In the genomic region with DNA sequence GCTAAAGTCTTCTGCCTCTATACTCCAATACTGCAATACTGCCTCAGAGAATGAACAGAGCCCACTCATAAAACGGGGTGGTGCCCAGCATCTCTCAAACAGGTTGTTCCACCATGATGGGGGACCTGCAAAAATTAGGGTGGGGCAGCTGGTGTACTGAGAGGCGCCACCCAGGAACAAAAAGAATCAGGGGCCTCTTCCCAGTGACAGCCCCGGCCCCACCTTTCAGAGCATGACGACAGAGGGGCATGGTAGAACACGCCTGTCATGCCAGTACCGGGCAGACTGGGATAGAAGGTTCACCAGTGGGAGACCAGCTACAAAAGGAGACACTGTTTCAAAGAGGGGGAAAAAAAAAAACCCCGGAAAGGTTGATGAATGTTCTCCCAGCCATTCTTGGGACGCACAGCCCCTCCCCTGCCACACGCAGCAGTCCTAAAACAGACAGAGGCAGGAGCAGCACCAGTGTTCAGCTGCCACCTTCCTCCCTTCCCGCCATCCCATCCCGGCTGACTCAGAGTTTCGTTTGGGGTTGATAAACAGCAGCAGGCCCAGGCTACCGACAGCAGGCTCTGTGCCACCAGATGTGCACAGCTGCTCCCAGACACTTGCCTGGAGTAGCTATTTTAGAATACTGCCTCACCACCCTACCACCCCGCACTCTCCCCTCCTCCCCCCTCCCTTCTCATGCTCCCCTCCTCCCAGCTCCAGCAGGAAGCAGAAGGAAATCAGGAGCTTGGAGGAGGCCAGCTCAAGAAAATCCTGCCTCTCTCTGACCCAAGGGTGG, we compare ENCODE assay signal across 8 mouse cellular contexts. TPM values are rescaled to one million over a fixed set of nuclear protein-coding genes. Genes with fewer than 3 reads are reported as not detected.
DNase-seq lines count a peak whose midpoint lies in the region; ATAC-seq and TF ChIP-seq lines count a peak whose summit lies in the region.

No protein-coding gene starts in this region.

- no peak for DNase-seq in forebrain, embryonic 10.5 days (ENCODE audit: extremely low spot score, low spot score)
- peak; percentile 92 for DNase-seq in brain, adult 2 months (ENCODE audit: low read depth, low spot score)
- DNase-seq in heart, embryonic 10.5 days (ENCODE audit: low spot score) = peak; percentile 92
- DNase-seq in kidney, postnatal 14 days = peak; percentile 82
- no peak for DNase-seq in c-Kit-positive CD71-positive TER-119-positive erythroid progenitor cells, embryonic 14.5 days (ENCODE audit: low spot score)
- DNase-seq in urinary bladder, postnatal 25 days (ENCODE audit: low spot score) = no peak

- no peaks in the 10 kb centered on the region for H3K9me3 ChIP-seq in forebrain, embryonic 16.5 days (ENCODE audit: control insufficient read depth, low read length)
- H3K9me3 ChIP-seq in forebrain, embryonic 10.5 days = no peaks in the 10 kb centered on the region
- H3K9me3 ChIP-seq in heart, embryonic 10.5 days = no peaks in the 10 kb centered on the region

- no peaks in the 10 kb centered on the region for H3K27me3 ChIP-seq in forebrain, embryonic 16.5 days (replicated peaks; ENCODE audit: control insufficient read depth, insufficient read depth, low read length)
- 0 out of 2 replicates have a peak, but pooled peaks cover 3% of the 10 kb centered on the region for H3K27me3 ChIP-seq in forebrain, embryonic 10.5 days (ENCODE audit: poor library complexity, severe bottlenecking)
- no peaks in the 10 kb centered on the region for H3K27me3 ChIP-seq in heart, embryonic 10.5 days (ENCODE audit: insufficient read depth, poor library complexity, severe bottlenecking)

- H3K9ac ChIP-seq in forebrain, embryonic 16.5 days (replicated peaks; ENCODE audit: low read depth, low read length) = no peak overlapping the region

- peak overlapping the region; percentile 16; the same call in 1 of the 2 replicates for H3K27ac ChIP-seq in forebrain, embryonic 16.5 days (ENCODE audit: low read length)
- no peak overlapping the region; the same call in 1 of the 2 replicates for H3K27ac ChIP-seq in forebrain, embryonic 10.5 days
- H3K27ac ChIP-seq in heart, embryonic 10.5 days = peak overlapping the region; percentile 85
- H3K27ac ChIP-seq in olfactory bulb, adult 2 months (ENCODE audit: insufficient read depth, low read depth, low read length) = peak overlapping the region; percentile 95

- H3K4me1 ChIP-seq in forebrain, embryonic 16.5 days (replicated peaks; ENCODE audit: control insufficient read depth, insufficient read depth, low read length) = peaks cover 5% of the 10 kb centered on the region
- H3K4me1 ChIP-seq in forebrain, embryonic 10.5 days = peaks cover 46% of the 10 kb centered on the region
- peaks cover 72% of the 10 kb centered on the region for H3K4me1 ChIP-seq in heart, embryonic 10.5 days
- H3K4me1 ChIP-seq in olfactory bulb, adult 2 months (ENCODE audit: control insufficient read depth, insufficient read depth, low read length) = peaks cover 70% of the 10 kb centered on the region

- H3K4me3 ChIP-seq in forebrain, embryonic 16.5 days (replicated peaks; ENCODE audit: low read length) = no peak overlapping the region
- H3K4me3 ChIP-seq in forebrain, embryonic 10.5 days = no peak overlapping the region
- H3K4me3 ChIP-seq in heart, embryonic 10.5 days = peak overlapping the region; percentile 29
- no peak overlapping the region for H3K4me3 ChIP-seq in olfactory bulb, adult 2 months (ENCODE audit: insufficient read depth, low read depth, low read length)

- ATAC-seq in forebrain, embryonic 16.5 days = no peak

- TF ChIP-seq CTCF in olfactory bulb, adult 2 months (IDR thresholded peaks at IDR 0.05; ENCODE audit: insufficient read depth, low read depth, low read length) = no peak

- no peak overlapping the region for H3K4me2 ChIP-seq in forebrain, embryonic 16.5 days (ENCODE audit: low read length)

- H3K36me3 ChIP-seq in forebrain, embryonic 16.5 days (ENCODE audit: control insufficient read depth, insufficient read depth) = peaks cover 7% of the 10 kb centered on the region; the same call in 1 of the 2 replicates
- H3K36me3 ChIP-seq in forebrain, embryonic 10.5 days (replicated peaks) = peaks cover 11% of the 10 kb centered on the region
- H3K36me3 ChIP-seq in heart, embryonic 10.5 days = peaks cover 44% of the 10 kb centered on the region

- TF ChIP-seq POLR2A in olfactory bulb, adult 2 months (IDR thresholded peaks at IDR 0.05; ENCODE audit: insufficient read depth, low read depth, low read length) = no peak

- WGBS in forebrain, embryonic 16.5 days = 58% methylated on average over 14 of the region's 14 CpGs
- WGBS in forebrain, embryonic 10.5 days = 71% methylated on average over 14 of the region's 14 CpGs
- WGBS in heart, embryonic 10.5 days = 36% methylated on average over 14 of the region's 14 CpGs
- 24% methylated on average over 14 of the region's 14 CpGs for WGBS in olfactory bulb, adult 2 months

RNA-seq across cellular contexts. Expression of a gene that starts 9.8 kb away (rescaled TPM):
- 56.2 and 62.0 TPM in 2 replicates for polyA plus RNA-seq in forebrain, embryonic 16.5 days (2015; fragmentation: Nextera tagmentation; extraction: Ambion mirVana)
- polyA plus RNA-seq in forebrain, embryonic 10.5 days (2016; fragmentation: Nextera tagmentation; extraction: Ambion mirVana) = 27.2 and 29.1 TPM in 2 replicates
- 91.3 and 112 TPM in 2 replicates for polyA plus RNA-seq in heart, embryonic 10.5 days (2016; fragmentation: Nextera tagmentation; extraction: Ambion mirVana)
- polyA plus RNA-seq in olfactory bulb, adult 2 months (2012; ENCODE audit: insufficient read depth, insufficient read length, low replicate concordance, missing spikeins) = not detected in 2 replicates

RNA-seq across cellular contexts. Expression of a gene that starts 26.9 kb away (rescaled TPM):
- polyA plus RNA-seq in forebrain, embryonic 16.5 days (2015; fragmentation: Nextera tagmentation; extraction: Ambion mirVana) = 13.8 and 13.9 TPM in 2 replicates
- polyA plus RNA-seq in forebrain, embryonic 10.5 days (2016; fragmentation: Nextera tagmentation; extraction: Ambion mirVana) = 18.7 and 20.5 TPM in 2 replicates
- polyA plus RNA-seq in heart, embryonic 10.5 days (2016; fragmentation: Nextera tagmentation; extraction: Ambion mirVana) = 71.1 and 81.8 TPM in 2 replicates
- polyA plus RNA-seq in olfactory bulb, adult 2 months (2012; ENCODE audit: insufficient read depth, insufficient read length, low replicate concordance, missing spikeins) = not detected in 2 replicates

RNA-seq across cellular contexts. Expression of a gene that starts 27.7 kb away (rescaled TPM):
- polyA plus RNA-seq in forebrain, embryonic 16.5 days (2015; fragmentation: Nextera tagmentation; extraction: Ambion mirVana) = 18.4 and 25.6 TPM in 2 replicates
- polyA plus RNA-seq in forebrain, embryonic 10.5 days (2016; fragmentation: Nextera tagmentation; extraction: Ambion mirVana) = 37.5 and 37.6 TPM in 2 replicates
- polyA plus RNA-seq in heart, embryonic 10.5 days (2016; fragmentation: Nextera tagmentation; extraction: Ambion mirVana) = 107 and 123 TPM in 2 replicates
- not detected in 2 replicates for polyA plus RNA-seq in olfactory bulb, adult 2 months (2012; ENCODE audit: insufficient read depth, insufficient read length, low replicate concordance, missing spikeins)

RNA-seq across cellular contexts. Expression of a gene that starts 31.9 kb away (rescaled TPM):
- 72.3 and 164 TPM in 2 replicates for polyA plus RNA-seq in forebrain, embryonic 16.5 days (2015; fragmentation: Nextera tagmentation; extraction: Ambion mirVana)
- polyA plus RNA-seq in forebrain, embryonic 10.5 days (2016; fragmentation: Nextera tagmentation; extraction: Ambion mirVana) = 46.7 and 47.5 TPM in 2 replicates
- 5.1 and 8.4 TPM in 2 replicates for polyA plus RNA-seq in heart, embryonic 10.5 days (2016; fragmentation: Nextera tagmentation; extraction: Ambion mirVana)
- polyA plus RNA-seq in olfactory bulb, adult 2 months (2012; ENCODE audit: insufficient read depth, insufficient read length, low replicate concordance, missing spikeins) = not detected in 2 replicates

RNA-seq across cellular contexts. Expression of a gene that starts 53.6 kb away (rescaled TPM):
- not detected in 2 replicates for polyA plus RNA-seq in forebrain, embryonic 16.5 days (2015; fragmentation: Nextera tagmentation; extraction: Ambion mirVana)
- not detected in 2 replicates for polyA plus RNA-seq in forebrain, embryonic 10.5 days (2016; fragmentation: Nextera tagmentation; extraction: Ambion mirVana)
- not detected in 2 replicates for polyA plus RNA-seq in heart, embryonic 10.5 days (2016; fragmentation: Nextera tagmentation; extraction: Ambion mirVana)
- polyA plus RNA-seq in olfactory bulb, adult 2 months (2012; ENCODE audit: insufficient read depth, insufficient read length, low replicate concordance, missing spikeins) = not detected in 2 replicates

Comparison
In these comparisons a context has a peak if more than half of its experiments do, and no peak if none do; other contexts are left out.
1. DNase-seq: peak in brain, adult 2 months (single experiment), heart, embryonic 10.5 days (single experiment) and kidney, postnatal 14 days (single experiment); none in forebrain, embryonic 10.5 days (single experiment), c-Kit-positive CD71-positive TER-119-positive erythroid progenitor cells, embryonic 14.5 days (single experiment) and urinary bladder, postnatal 25 days (single experiment).
2. RNA of a gene that starts 9.8 kb away (polyA plus RNA-seq): 91.3 to 112 TPM in heart, embryonic 10.5 days, 56.2 to 62.0 TPM in forebrain, embryonic 16.5 days and 27.2 to 29.1 TPM in forebrain, embryonic 10.5 days; not detected in olfactory bulb, adult 2 months; every median in the first group is over 10 times any median in the second.
3. RNA of a gene that starts 26.9 kb away (polyA plus RNA-seq): 71.1 to 81.8 TPM in heart, embryonic 10.5 days, 18.7 to 20.5 TPM in forebrain, embryonic 10.5 days and 13.8 to 13.9 TPM in forebrain, embryonic 16.5 days; not detected in olfactory bulb, adult 2 months; every median in the first group is over 10 times any median in the second.
4. RNA of a gene that starts 27.7 kb away (polyA plus RNA-seq): 107 to 123 TPM in heart, embryonic 10.5 days, 37.5 to 37.6 TPM in forebrain, embryonic 10.5 days and 18.4 to 25.6 TPM in forebrain, embryonic 16.5 days; not detected in olfactory bulb, adult 2 months; every median in the first group is over 10 times any median in the second.